In genomic region chr11:63338277-63338676, GRCm38 (mm10) we compare ENCODE assay signal across 19 mouse cellular contexts.
DNase-seq lines count a peak whose midpoint lies in the region.
"Had no signal": no experiment of that assay in that cellular context is flagged by ENCODE, and none has a peak within 500 bp of the region (broad histone marks: within the 10 kb centered on the region; RNA-seq: fewer than 3 reads in every experiment).

No protein-coding gene starts in this region.

- DNase-seq in kidney, adult 11 months = peak; percentile 24
- DNase-seq in kidney, adult 18-20 months = no peak
- peak; percentile 9 for DNase-seq in kidney, postnatal 14 days
- DNase-seq in kidney, postnatal 4 days = no peak
- DNase-seq in lung, postnatal 36 days = peak; percentile 3
- no peak for DNase-seq in lung, postnatal 14 days
- DNase-seq in gastrocnemius, adult 8-10 months (ENCODE audit: low spot score in 2 of 2) = no peak
- DNase-seq: adrenal gland, postnatal 10 days; adrenal gland, postnatal 36 days; B cell, adult 2 months; cerebellum, adult 18-20 months; cerebellum, adult 9-10 months; cerebellum, postnatal 14 days; forebrain, postnatal 0 days; gastrocnemius, adult 2 months; gastrocnemius, postnatal 25 days; heart, adult 18-20 months; heart, postnatal 10 days; heart, postnatal 36 days had no signal

Comparison
In these comparisons a context has a peak if more than half of its experiments do, and no peak if none do; other contexts are left out.
1. DNase-seq: peak in kidney, adult 11 months (single experiment), kidney, postnatal 14 days (single experiment) and lung, postnatal 36 days (single experiment); none in kidney, adult 18-20 months (single experiment), kidney, postnatal 4 days (0 of 2), lung, postnatal 14 days (single experiment) and gastrocnemius, adult 8-10 months (0 of 2).